Comparison of ENCODE assay signal across 24 mouse cellular contexts in genomic region chr1:159629119-159629518, GRCm38 (mm10).
"Had no signal": no experiment of that assay in that cellular context is flagged by ENCODE, and none has a peak within 500 bp of the region (broad histone marks: within the 10 kb centered on the region; RNA-seq: fewer than 3 reads in every experiment).

No protein-coding gene starts in this region.

- H3K9me3 ChIP-seq: heart, embryonic 13.5 days; heart, embryonic 15.5 days; hindbrain, embryonic 13.5 days; hindbrain, embryonic 15.5 days; kidney, embryonic 15.5 days; limb, embryonic 10.5 days; limb, embryonic 12.5 days; liver, embryonic 12.5 days had no signal

- H3K36me3 ChIP-seq: heart, embryonic 13.5 days; heart, embryonic 15.5 days; hindbrain, embryonic 13.5 days; hindbrain, embryonic 15.5 days; kidney, embryonic 15.5 days; limb, embryonic 10.5 days; limb, embryonic 12.5 days; liver, embryonic 12.5 days had no signal

- H3K27ac ChIP-seq: heart, embryonic 13.5 days; heart, embryonic 15.5 days; hindbrain, embryonic 13.5 days; hindbrain, embryonic 15.5 days; hindbrain, postnatal 0 days; kidney, embryonic 15.5 days; kidney, postnatal 0 days; left cerebral cortex, adult 2 months; limb, embryonic 10.5 days; limb, embryonic 12.5 days; liver, embryonic 12.5 days; liver, embryonic 14.5 days had no signal

- H3K27me3 ChIP-seq: heart, embryonic 13.5 days; heart, embryonic 15.5 days; hindbrain, embryonic 13.5 days; hindbrain, embryonic 15.5 days; kidney, embryonic 15.5 days; limb, embryonic 12.5 days; liver, embryonic 12.5 days had no signal

- H3K4me3 ChIP-seq: heart, embryonic 13.5 days; heart, embryonic 15.5 days; hindbrain, embryonic 13.5 days; hindbrain, embryonic 15.5 days; kidney, embryonic 15.5 days; left cerebral cortex, adult 2 months; limb, embryonic 10.5 days; limb, embryonic 12.5 days; liver, embryonic 12.5 days had no signal

- DNase-seq: forebrain, postnatal 0 days; gastrocnemius, postnatal 14 days; gastrocnemius, postnatal 36 days; heart, adult 18-20 months; heart, postnatal 14 days; heart, postnatal 36 days; kidney, adult 11 months; kidney, adult 2 months; kidney, adult 9 months; kidney, postnatal 14 days; kidney, postnatal 36 days; lung, adult 18-20 months had no signal

- H3K4me1 ChIP-seq: heart, embryonic 13.5 days; heart, embryonic 15.5 days; kidney, embryonic 15.5 days; limb, embryonic 10.5 days; limb, embryonic 12.5 days; liver, embryonic 12.5 days had no signal
